Mouse (Mus musculus): Measurements from ENCODE around the gene Cacna1d. TPM values are rescaled to one million over a fixed set of nuclear protein-coding genes. Genes with fewer than 3 reads are reported as not detected.

The Cacna1d gene
- total and polyA plus RNA-seq, 3 experiments, result not detected

GRCm38 (mm10) chr14:30458820-30459219 is 32.4 kb downstream of the Cacna1d start:
- no peak for TF ChIP-seq JUND (IDR thresholded peaks at IDR 0.05; ENCODE audit: low read depth, low read length)
- no peak for TF ChIP-seq GABPA (IDR thresholded peaks at IDR 0.05; ENCODE audit: low read depth, low read length)
- TF ChIP-seq POLR2AphosphoS2 (IDR thresholded peaks at IDR 0.05; ENCODE audit: low read length), result no peak
- TF ChIP-seq POLR2A (IDR thresholded peaks at IDR 0.05; ENCODE audit: control insufficient read depth in 1 of 2, insufficient read depth in 1 of 2, low read depth in 1 of 2, low read length in 2 of 2, poor library complexity in 1 of 2), result no peak
- no peak for TF ChIP-seq MEF2A (IDR thresholded peaks at IDR 0.05; ENCODE audit: extremely low read depth, insufficient replicate concordance, low read depth, low read length, poor library complexity, severe bottlenecking)
- TF ChIP-seq MXI1 (IDR thresholded peaks at IDR 0.05; ENCODE audit: low read depth, low read length), result no peak
- no peak for TF ChIP-seq MAZ (IDR thresholded peaks at IDR 0.05; ENCODE audit: low read depth, low read length)
- no peak for TF ChIP-seq E2F4 (IDR thresholded peaks at IDR 0.05; ENCODE audit: borderline replicate concordance, low read depth, low read length)
- no peak for TF ChIP-seq GATA1 (IDR thresholded peaks at IDR 0.05; ENCODE audit: low read depth, low read length)
- TF ChIP-seq EP300 (IDR thresholded peaks at IDR 0.05; ENCODE audit: low read depth in 1 of 2, low read length in 2 of 2), result no peak
- no peak for TF ChIP-seq CHD2 (IDR thresholded peaks at IDR 0.05; ENCODE audit: low read length)
- no peak for TF ChIP-seq MYB (IDR thresholded peaks at IDR 0.05; ENCODE audit: low read depth, low read length)
- no peak for TF ChIP-seq TCF12 (IDR thresholded peaks at IDR 0.05; ENCODE audit: low read depth, low read length)
- no peak for TF ChIP-seq POLR2AphosphoS5 (IDR thresholded peaks at IDR 0.05; ENCODE audit: borderline replicate concordance, low read depth, low read length)
- TF ChIP-seq SMC3 (IDR thresholded peaks at IDR 0.05; ENCODE audit: low read depth, low read length), result no peak
- no peak for TF ChIP-seq UBTF (IDR thresholded peaks at IDR 0.05; ENCODE audit: borderline replicate concordance, insufficient read depth, low read depth, low read length)
- peaks cover 3 to 5% of the 10 kb centered on the region in 2 experiments for H3K27me3 ChIP-seq (ENCODE audit: control insufficient read depth in 1 of 2, insufficient read depth in 2 of 2, low read length in 2 of 2)
- H3K79me2 ChIP-seq (ENCODE audit: control insufficient read depth, insufficient read depth, low read length, poor library complexity), result no peaks in the 10 kb centered on the region
- H3K4me3 ChIP-seq (ENCODE audit: control insufficient read depth in 1 of 2, insufficient read depth in 1 of 2, low read depth in 2 of 2, low read length in 2 of 2), result no peak overlapping the region
- no peaks in the 10 kb centered on the region for H3K9me3 ChIP-seq (replicated peaks; ENCODE audit: insufficient read depth, low read length)
- H3K4me1 ChIP-seq (ENCODE audit: control insufficient read depth in 1 of 2, insufficient read depth in 2 of 2, low read length in 2 of 2), result peaks cover 0 to 13% of the 10 kb centered on the region in 2 experiments; a peak in 2 of 4 replicates
- H3K27ac ChIP-seq (ENCODE audit: control insufficient read depth, low read depth, low read length), result no peak overlapping the region
- H3K36me3 ChIP-seq (ENCODE audit: control insufficient read depth in 1 of 2, insufficient read depth in 2 of 2, low read length in 2 of 2), result peaks cover 0 to 5% of the 10 kb centered on the region in 2 experiments; a peak in 2 of 4 replicates
- no peak overlapping the region for H3K9ac ChIP-seq (ENCODE audit: control insufficient read depth, low read depth, low read length, poor library complexity, severe bottlenecking)
- DNase-seq (ENCODE audit: low read depth, low spot score), result no peak

DNA sequence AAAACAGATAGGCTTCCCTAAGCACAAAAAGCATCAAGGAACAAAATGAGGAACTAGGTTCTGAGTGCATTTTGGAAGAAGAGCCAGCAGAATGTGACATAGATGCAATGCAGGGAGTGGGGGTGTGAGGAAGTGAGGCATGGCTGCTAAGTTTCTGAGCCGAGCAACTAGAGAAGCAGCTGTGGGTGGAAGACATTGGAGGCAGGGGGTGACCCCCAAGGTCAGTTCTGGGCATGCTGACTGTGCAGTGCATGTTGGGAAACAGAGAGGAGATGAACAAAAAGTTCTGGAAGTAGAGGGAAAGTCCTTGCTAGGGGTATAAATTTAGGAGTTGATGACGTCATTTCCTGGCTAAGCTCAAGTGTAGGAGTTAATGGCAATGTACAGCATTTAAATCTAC is 33.4 kb downstream of the Cacna1d start:
- Histone ChIP-seq H3K4me3 (ENCODE audit: control insufficient read depth in 1 of 2, insufficient read depth in 1 of 2, low read depth in 2 of 2, low read length in 2 of 2) (peak overlapping the region; percentile 38 to 48), H3K36me3 (ENCODE audit: control insufficient read depth in 1 of 2, insufficient read depth in 2 of 2, low read length in 2 of 2) (peaks cover 0 to 5% of the 10 kb centered on the region in 2 experiments; a peak in 2 of 4 replicates), H3K27me3 (ENCODE audit: control insufficient read depth in 1 of 2, insufficient read depth in 2 of 2, low read length in 2 of 2) (peaks cover 6 to 8% of the 10 kb centered on the region in 2 experiments), H3K9ac (ENCODE audit: control insufficient read depth, low read depth, low read length, poor library complexity, severe bottlenecking) (peak overlapping the region; percentile 42), H3K27ac (ENCODE audit: control insufficient read depth, low read depth, low read length) (peak overlapping the region; percentile 69), H3K9me3 (replicated peaks; ENCODE audit: insufficient read depth, low read length) (no peaks in the 10 kb centered on the region), H3K4me1 (ENCODE audit: control insufficient read depth in 1 of 2, insufficient read depth in 2 of 2, low read length in 2 of 2) (peaks cover 0 to 13% of the 10 kb centered on the region in 2 experiments; a peak in 2 of 4 replicates), H3K79me2 (ENCODE audit: control insufficient read depth, insufficient read depth, low read length, poor library complexity) (no peaks in the 10 kb centered on the region)
- peak; percentile 86 for DNase-seq (ENCODE audit: low read depth, low spot score)
- TF ChIP-seq MAZ (IDR thresholded peaks at IDR 0.05; ENCODE audit: low read depth, low read length) (no peak), ZKSCAN1 (IDR thresholded peaks at IDR 0.05; ENCODE audit: low read depth, low read length) (no peak), MEF2A (IDR thresholded peaks at IDR 0.05; ENCODE audit: extremely low read depth, insufficient replicate concordance, low read depth, low read length, poor library complexity, severe bottlenecking) (no peak), BHLHE40 (IDR thresholded peaks at IDR 0.05; ENCODE audit: borderline replicate concordance, low read depth, low read length) (no peak), CHD1 (IDR thresholded peaks at IDR 0.05; ENCODE audit: low read depth, low read length) (no peak), GABPA (IDR thresholded peaks at IDR 0.05; ENCODE audit: low read depth, low read length) (no peak), NRF1 (IDR thresholded peaks at IDR 0.05; ENCODE audit: insufficient read depth, low read depth, low read length, poor library complexity, severe bottlenecking) (no peak), RAD21 (IDR thresholded peaks at IDR 0.05; ENCODE audit: low read depth, low read length) (no peak), KAT2A (conservative IDR thresholded peaks at IDR 0.05; ENCODE audit: low read depth, low read length) (no peak), MYB (IDR thresholded peaks at IDR 0.05; ENCODE audit: low read depth, low read length) (no peak), POLR2A (IDR thresholded peaks at IDR 0.05; ENCODE audit: control insufficient read depth in 1 of 2, insufficient read depth in 1 of 2, low read depth in 1 of 2, low read length in 2 of 2, poor library complexity in 1 of 2) (no peak), POLR2AphosphoS2 (IDR thresholded peaks at IDR 0.05; ENCODE audit: low read length) (no peak), MYC (IDR thresholded peaks at IDR 0.05; ENCODE audit: low read depth, low read length) (peak; percentile 57), MAX (IDR thresholded peaks at IDR 0.05; ENCODE audit: low read length) (no peak), ZMIZ1 (IDR thresholded peaks at IDR 0.05; ENCODE audit: low read depth, low read length) (no peak), SMC3 (IDR thresholded peaks at IDR 0.05; ENCODE audit: low read depth, low read length) (no peak), MXI1 (IDR thresholded peaks at IDR 0.05; ENCODE audit: low read depth, low read length) (0 out of 2 replicates have a peak, but pooled peaks have one; percentile 23), EP300 (IDR thresholded peaks at IDR 0.05; ENCODE audit: low read depth in 1 of 2, low read length in 2 of 2) (no peak), ETS1 (IDR thresholded peaks at IDR 0.05; ENCODE audit: low read depth, low read length) (no peak), POLR2AphosphoS5 (IDR thresholded peaks at IDR 0.05; ENCODE audit: borderline replicate concordance, low read depth, low read length) (no peak), TBP (IDR thresholded peaks at IDR 0.05; ENCODE audit: low read depth, low read length) (no peak), USF1 (IDR thresholded peaks at IDR 0.05; ENCODE audit: low read depth, low read length) (no peak), ZNF384 (IDR thresholded peaks at IDR 0.05; ENCODE audit: low read depth, low read length) (no peak)

All from MEL (cell line).